Mouse (Mus musculus) lung, postnatal 36 days (tissue): ENCODE results near the gene Mt1.
"Not testable (repeated sequence)": the region's sequence is repeated elsewhere in the genome, so short reads cannot be mapped to it uniquely, and the experiment has no call there.

ENCODE experiments used
- DNase-seq: peaks from one replicate; pipeline ENCODE4 v3.0.0; 2022; ENCODE audit warnings: mixed read lengths

The Mt1 gene

DNA sequence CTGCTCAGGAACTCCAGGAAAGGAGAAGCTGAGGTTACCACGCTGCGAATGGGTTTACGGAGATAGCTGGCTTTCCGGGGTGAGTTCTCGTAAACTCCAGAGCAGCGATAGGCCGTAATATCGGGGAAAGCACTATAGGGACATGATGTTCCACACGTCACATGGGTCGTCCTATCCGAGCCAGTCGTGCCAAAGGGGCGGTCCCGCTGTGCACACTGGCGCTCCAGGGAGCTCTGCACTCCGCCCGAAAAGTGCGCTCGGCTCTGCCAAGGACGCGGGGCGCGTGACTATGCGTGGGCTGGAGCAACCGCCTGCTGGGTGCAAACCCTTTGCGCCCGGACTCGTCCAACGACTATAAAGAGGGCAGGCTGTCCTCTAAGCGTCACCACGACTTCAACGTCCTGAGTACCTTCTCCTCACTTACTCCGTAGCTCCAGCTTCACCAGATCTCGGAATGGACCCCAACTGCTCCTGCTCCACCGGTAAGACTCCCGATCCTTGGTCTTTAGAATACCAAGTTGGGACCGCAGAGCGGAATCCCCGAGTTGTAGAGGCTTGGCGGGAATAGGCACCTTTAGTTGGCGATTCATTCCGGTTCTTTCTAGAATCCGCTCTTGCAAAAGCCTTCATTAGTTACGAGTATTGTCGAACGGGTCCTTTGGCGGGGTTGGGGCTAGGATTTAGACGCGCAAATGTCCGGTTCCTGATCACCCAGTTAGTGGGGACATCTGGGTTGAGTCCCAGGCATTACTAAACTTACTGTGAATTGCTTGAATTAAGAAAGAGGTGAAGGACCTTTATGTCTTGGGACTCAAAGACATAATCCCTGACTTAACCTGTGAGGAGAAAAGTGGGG is at the start of gene Mt1:
Gene Mt1 (plus strand): TSS at position 226 of the 856 bp plus-strand sequence.
- DNase-seq, result peak; percentile 90

DNA sequence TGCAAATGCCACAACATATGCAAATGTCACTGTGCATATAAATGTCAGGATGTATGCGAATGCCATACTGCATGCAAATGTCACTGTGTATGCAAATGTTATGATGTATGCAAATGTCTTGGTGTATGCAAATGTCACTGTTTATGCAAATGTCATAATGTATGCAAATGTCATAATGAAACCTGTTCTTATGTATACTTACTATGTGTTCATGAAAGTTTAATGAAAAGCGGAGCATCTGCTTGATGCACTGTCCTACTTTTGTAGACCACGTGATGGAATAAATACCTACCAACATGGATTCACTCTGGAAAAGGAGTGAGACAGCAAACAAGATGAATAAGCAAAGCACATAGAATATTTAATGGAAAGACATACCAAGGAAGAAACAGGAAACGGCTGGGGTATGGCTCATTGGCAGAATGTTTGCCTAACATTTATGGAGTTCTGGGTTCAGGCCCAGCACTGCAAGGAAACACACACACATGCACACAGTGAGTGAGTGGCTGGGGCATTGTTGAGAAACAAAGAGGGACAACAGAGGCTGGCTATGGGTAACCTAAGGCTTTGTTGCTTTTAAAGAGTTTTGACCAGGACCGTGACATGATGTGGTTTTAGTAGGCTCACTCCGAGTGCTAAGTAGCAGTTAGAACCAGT is 49.6 kb upstream of the Mt1 start:
- DNase-seq, result no peak

DNA sequence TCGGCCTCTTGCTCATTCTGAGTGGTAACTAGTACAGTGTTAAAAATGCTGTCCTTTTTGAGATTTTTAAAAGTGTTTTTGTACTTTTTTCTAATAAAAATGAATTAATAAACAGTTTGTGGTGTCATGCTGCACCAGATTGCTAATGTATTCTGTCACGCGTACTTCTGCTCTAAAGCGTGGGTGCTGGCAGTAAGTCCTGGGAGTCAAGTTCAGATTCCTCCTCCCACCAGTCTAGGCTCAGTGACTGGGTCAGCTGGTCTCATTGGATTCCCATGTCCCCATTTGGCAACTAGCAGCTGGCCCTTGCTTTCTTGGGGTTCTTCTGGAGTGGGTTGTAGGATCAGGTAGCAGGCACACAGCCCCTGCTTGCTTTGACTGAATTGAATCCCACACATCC is 48.8 kb upstream of the Mt1 start:
- no peak for DNase-seq

DNA sequence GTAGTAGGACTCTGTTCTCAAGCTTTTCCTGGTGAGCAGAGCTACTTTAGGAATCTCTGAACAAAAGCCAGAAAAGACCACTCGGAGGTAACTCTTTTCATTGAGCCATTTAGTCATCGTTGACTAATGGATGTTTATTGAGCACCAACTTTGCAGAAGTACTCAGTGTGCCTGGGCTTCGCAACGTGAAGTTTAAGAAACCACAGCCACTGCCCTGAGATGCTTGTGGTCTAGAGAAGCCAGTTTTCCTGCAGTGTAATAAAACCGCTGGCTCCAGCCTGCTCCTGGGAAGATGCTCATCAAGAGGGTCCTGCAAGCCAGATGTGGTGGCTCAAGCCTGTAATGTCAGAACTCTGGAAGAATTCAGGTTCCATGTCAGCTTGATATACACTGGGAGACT is 46.8 kb upstream of the Mt1 start:
- no peak for DNase-seq

DNA sequence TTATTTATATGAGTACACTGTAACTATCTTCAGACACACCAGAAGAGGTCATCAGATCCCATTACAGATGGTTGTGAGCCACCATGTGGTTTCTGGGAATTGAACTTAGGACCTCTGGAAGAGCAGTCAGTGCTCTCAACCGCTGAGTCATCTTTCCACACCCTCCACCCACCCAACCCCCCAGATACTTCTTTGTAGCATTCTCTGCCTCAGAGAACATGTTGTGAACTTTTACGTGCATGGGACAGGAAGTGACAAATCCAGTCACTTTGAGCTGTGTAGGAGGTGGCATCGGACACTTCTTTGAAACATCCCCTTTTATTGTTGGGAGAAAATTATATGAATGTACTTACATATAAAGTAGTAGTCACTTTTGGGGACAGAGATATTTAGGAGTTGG is 44.3 kb upstream of the Mt1 start:
- DNase-seq, result not testable (repeated sequence)

DNA sequence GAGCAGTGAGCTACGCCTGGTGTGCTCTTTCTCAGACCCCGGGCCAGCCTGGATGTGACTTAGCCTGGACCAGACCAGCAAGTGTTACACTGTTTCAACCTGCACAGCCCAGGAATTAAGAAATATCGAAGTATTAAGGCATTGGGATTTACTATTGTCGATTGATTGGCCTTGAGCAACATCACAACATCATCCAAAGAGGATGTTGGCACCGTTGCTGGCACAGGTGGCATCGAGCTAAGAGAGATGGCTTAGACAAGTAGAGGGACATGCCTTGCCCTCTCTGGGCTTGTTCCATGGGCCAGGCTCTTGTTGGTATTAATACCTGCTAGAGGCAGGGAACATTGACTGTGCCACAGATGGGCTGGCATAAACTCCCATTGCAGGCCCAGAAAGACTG is 43.3 kb upstream of the Mt1 start:
- DNase-seq, result no peak

DNA sequence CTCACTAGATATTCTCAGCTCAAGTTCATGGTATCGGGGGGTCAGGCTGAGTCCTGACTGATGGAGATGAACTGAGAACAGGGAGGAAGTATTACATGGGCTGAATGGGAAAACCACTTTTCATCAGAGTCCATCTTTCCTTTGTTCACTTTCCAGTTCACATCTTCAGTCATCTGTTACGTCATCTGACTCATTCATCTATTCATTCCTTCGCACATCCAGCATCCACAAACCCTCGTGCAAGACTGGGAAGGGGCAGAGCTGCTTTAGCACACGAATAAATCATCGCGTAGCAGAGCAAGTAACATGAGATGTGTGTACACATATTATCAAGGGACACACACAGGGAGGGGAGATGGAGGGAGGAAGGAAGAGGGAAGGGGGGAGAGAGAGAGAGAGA is 42.7 kb upstream of the Mt1 start:
- no peak for DNase-seq

DNA sequence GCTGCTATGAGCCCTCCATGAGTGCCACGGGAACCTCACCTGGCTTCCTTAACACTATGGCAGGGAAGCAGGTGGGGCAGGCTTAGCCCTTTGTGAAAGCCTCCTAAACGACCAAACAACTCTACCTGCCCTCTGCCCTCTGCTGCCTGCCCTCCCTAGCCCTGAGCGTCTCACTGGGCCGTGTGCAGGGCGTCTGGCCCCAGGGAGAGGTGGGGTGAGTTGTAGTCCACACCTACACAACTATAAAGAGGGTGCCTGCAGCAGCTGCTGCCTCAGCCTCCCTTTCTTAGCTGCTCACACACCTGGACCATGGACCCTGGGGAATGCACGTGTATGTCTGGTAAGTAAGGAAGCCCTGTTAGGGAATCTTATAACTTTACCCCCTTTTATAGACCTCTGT is 41.9 kb upstream of the Mt1 start, which contains the start of gene Mt4:
Gene Mt4 (plus strand): TSS at position 265 of the 400 bp plus-strand sequence.
- no peak for DNase-seq

DNA sequence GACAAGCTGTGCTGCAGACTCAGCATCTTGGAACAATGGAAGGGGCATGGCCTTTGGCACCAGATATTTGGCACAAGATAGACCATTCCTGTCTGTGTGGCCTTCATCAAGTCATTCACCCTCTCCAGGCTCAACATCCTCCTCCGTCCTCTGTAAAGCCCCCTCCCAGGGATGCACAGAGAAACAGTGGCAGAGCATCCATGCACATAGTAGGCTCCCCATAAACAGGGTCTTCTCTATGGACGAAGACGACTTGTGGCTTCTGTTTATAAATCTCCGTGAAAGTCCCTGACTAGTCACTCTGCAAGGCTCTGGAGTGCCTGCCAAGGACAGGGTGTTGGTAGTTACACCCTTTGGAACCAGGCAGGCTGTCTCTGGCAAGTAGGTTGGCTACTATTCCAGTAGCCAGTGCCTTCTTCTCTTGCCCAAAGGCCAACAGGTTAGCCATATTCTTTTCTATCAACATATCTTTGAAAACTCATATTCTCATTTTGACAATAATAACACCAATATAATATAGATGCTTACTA is 38.6 kb upstream of the Mt1 start:
- DNase-seq, result no peak

DNA sequence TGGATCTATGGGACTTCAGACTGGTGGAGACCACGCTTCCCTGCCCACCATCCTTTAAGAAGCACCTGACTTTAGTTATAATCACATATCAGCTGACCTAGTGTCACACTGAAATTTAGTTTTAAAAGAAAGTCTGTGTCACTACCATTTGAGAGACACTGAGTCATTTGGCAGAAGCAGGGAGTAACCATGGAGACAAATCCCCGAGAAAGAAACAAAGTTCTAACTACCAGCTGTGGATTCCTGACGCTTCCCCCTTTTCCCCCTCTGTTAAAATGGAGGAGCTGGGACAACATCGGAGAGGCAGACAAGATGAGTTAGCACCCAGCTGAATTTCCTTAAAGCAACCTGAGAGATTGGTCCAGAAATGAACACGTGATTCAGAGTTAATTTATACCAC is 30.6 kb upstream of the Mt1 start:
- DNase-seq, result no peak

DNA sequence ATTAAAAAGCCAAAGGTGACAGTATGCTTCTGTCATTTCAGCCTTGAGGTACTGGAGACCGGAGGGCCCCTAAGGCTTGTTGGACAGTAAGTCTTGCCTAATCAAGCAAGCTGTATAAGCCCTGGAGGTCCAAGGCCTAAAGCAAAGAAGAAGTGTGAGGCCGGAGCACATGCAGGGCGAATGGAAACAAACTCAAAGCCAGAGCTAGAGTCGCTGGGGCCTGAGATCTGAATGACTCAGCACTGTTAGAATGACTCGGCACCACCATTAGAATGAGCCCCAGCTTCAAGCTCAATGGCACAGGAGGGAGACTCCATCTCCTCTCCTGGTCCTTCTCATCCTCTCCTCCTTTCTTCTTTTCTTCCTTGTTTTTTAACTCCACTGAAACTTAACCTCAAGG is 28.0 kb upstream of the Mt1 start:
- no peak for DNase-seq

DNA sequence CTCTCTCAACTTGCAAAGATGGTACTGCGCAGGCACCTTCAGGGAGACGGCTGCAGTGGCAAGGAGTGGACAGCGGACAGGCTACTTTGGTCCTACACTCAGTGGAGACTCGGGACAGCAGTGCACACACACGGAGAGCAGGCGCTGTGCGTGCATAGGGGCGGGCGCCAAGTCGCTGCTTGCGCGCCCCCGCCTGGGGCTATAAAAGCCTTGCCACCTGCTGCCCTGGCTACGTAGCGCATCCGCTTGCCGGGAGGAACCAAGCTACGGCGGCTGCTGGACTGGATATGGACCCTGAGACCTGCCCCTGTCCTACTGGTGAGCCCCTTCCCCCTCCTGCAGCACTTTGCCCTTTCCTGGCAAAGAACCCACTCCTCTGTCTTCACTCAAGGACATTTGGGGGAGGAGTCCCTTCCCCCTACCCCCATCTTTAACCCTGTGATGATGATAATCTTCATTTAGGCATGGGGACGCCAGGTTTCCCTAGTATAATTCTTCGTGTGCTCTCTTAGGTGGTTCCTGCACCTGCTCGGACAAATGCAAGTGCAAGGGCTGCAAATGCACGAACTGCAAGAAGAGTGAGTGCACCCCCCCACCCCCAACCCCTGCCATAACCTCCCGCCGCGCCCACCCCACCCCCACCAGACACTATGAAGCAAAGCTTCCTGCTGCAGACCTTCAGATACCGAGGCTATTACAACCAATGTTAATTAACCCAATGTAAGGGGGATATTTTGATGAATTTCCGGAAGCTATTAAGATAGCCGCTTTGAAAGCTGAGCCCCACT is 26.2 kb upstream of the Mt1 start, which contains the start of gene Mt3:
Gene Mt3 (plus strand): TSS at position 95 of the 788 bp plus-strand sequence.
- DNase-seq, result no peak

DNA sequence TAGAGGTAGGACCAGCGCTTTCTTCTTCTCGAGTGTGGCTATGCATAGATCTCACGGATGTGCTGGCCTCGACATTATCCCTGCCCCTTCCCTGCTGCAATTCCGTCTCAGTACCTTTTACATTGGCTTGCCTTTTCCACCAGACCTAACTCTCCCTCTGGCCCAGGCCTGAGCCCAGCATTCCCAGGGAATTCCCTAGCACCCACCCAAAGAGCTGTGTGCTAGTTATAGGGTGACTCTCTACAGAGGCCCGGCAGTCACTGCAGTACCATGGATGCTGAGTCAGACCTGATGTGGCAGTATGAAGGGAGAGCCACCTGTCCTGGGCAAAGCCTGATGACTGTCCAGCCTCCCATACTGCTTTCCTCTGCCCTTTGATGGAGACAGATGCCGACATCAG is 25.4 kb upstream of the Mt1 start:
- no peak for DNase-seq

DNA sequence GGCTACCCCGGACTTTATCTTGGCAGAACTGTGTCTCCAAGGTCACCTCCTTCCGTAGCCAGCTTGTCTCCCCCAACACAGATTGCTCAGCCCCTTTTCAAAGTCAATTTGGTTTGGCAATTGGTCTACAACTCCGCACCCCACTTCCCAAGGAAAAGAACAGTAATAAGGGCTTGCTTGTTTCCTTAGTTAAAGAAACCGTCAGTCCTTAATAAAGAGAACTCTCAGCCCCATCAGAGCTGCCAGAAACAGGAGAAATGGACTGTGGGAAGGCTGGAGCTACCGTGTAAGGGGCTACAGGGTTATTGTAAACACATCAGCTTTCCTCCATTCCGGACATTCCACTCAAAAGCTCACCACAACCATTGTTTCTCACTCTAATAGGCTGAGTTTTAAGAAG is 24.3 kb upstream of the Mt1 start:
- DNase-seq, result no peak

DNA sequence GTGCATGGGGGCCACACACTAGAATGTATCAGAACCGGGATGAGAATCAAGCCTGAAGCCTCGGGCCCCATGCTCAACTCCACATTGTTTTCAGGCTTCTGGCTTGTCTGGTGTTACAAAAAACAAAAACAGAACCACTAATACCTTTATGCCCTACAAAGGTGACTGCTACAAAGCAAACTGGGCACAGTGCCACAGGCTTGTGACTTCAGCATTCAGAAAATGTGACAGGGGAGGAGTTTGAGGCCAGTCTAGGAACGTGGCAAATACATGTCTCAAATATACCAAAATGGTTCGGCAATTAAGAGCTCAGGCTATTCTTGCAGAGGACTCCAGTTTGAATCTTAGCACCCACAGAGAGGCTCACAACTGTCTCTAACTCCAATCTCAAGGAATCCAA is 22.8 kb upstream of the Mt1 start:
- peak; percentile 24 for DNase-seq

DNA sequence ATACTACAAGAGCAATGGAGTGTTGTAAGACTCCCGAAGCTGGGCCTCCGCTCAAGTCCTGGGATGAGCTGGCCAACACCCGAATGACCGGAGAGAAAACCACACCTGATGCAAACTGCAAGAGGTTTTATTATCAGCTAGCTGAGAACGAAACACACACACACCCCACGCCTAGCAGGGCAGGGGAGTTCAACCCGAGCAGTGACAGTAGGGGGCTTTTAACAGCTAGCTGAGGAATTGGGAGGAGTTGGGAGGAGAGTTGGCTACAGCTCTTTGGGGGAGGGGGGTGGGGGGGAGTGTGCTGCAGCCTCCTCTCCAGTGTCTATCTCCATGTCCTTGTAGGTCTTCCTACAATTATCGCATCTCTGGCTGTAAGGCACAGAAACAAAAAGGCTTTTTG is 13.1 kb upstream of the Mt1 start:
- not testable (repeated sequence) for DNase-seq

DNA sequence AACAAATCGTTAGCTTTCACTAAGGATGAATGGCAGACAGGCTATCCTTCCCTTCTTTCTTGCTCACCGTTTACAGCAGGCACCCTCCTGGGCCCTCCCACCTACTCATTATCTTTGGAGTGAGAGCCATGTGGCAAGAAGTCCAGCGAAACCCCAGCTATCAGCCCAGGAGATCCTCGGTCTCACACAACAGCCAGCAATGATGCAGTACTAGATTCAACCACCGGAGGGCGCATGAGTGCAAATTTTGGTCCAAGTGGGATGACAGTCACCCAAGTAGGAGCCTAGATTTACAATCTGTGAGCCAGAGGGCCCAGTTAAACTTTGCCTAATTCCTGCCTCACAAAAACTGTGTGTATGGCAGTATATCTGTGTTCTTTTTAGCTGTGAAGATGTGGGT is 11.6 kb upstream of the Mt1 start:
- peak; percentile 95 for DNase-seq

DNA sequence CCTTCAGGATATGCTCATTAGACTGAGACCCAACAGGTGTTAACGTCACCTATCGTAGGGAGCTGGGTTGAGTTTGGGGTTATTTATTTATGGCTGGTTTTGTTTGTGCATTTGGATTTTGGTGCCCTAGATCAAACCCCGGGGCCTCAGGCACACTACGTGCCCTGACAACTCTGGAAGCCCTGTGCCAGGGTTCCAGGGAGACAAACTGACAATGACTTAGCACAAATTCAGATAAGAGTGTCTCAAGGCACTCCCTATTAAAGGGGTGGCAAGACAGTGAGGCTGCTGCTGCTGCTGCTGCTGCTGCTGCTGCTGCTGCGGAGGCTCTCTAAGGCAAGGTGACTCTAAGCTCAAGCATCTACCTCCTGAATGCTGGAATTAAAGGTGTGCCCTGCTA is 9.3 kb upstream of the Mt1 start:
- no peak for DNase-seq

DNA sequence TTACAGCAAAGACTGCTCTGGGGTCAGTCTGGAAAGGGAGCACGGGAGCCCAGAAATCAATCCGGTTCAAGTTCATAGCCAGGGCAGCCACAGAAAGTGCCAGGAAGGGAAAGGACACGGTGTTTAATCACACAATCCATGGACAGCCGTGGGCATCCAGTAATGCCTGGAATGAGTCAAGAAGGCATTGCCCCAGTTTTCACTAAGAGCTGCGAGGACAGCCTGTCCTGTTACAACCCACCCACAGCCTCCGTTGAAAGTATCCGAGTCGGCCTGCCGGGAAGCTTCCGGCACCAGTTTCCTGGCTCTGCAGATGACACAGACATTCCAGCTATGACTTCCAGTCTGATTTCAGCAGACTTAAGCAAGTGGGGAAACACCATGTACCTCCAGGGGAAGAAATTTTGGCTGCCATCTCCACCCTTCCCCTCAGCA is 7.5 kb upstream of the Mt1 start:
- DNase-seq, result peak; percentile 37

DNA sequence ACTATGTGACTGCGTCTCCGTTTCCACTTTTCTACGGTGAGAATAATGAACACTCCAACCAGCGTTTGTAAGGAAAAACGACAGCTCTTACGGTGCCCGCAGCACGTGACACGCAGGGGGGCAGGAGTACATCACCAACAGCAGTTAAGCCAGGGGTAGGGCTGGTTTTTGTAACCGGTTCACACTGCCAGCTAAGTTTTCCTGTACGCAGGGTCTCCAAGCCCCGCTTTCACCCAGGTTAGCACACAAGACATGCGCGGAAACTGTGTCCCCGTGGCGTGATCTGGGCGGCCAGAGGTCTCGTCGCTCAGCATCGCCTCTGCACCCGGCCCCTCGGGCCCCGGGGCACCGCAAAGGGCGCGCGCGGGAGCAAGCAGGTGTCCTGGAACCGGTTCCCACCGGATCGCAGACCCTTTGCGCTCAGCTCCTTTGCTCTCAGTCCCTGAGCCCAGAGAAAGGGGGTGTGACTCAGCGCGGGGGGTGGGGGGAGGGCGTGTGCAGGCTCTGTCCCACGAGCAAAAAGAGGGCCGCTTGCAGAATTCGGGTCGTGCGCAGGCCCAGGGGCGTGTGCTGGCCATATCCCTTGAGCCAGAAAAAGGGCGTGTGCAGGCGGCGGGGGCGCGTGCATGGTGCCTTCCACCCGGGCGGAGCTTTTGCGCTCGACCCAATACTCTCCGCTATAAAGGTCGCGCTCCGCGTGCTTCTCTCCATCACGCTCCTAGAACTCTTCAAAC is 6.6 kb upstream of the Mt1 start, which contains the start of gene Mt2:
Gene Mt2 (plus strand): TSS at position 590 of the 734 bp plus-strand sequence.
- DNase-seq, result peak; percentile 65

DNA sequence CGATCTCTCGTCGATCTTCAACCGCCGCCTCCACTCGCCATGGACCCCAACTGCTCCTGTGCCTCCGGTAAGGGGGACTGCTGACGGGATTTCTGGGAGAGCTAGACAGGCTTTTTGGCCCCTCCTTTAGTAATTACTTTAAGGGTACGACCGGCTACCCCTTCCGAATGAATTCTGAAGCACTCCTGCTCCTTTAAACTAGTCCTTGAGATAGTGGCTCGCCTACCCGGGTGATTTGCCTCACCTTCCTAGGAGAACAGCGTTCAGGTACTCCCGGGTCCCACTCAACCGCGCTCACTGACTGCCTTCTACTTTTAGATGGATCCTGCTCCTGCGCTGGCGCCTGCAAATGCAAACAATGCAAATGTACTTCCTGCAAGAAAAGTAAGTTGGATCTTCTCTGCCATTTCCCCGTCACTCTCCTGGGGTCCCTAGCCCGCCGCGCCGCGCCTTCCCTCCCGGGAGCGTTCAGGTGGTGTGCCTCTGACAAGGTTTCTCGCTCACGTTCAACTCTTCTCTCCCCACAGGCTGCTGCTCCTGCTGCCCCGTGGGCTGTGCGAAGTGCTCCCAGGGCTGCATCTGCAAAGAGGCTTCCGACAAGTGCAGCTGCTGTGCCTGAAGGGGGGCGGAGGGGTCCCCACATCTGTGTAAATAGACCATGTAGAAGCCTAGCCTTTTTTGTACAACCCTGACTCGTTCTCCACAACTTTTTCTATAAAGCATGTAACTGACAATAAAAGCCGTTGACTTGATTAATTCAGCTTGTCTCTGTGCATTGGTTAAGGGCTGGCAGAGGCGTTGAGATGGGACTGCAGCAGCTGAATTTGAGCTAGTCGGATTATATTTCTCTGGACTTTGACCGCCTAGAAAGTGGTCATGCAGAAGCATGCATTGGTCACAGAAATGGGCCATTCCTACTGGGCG is 5.8 kb upstream of the Mt1 start:
- DNase-seq, result no peak
